Mouse (Mus musculus): Measurements from ENCODE around the gene Gm20458.

- TF ChIP-seq CTCF (IDR thresholded peaks at IDR 0.05; ENCODE audit: low read depth) (no peak), EP300 (IDR thresholded peaks at IDR 0.05; ENCODE audit: low read depth) (no peak)
These were observed 27.0 kb downstream of the Gm20458 start for GRCm38 (mm10) chr2:164487812-164488211.

Data from liver, postnatal 0 days (tissue).